Mouse (Mus musculus): ENCODE data around the gene Mkrn2os. TPM values are rescaled to one million over a fixed set of nuclear protein-coding genes. Genes with fewer than 3 reads are reported as not detected.

Gene Mkrn2os
- total RNA-seq, 1 experiment = 0.22 TPM

GRCm38 (mm10) chr6:115601322-115601714, 8.9 kb upstream of the Mkrn2os start:
- H3K27ac ChIP-seq (ENCODE audit: insufficient read depth, low read depth, low read length, poor library complexity, severe bottlenecking) = no peak overlapping the region
- H3K4me3 ChIP-seq (ENCODE audit: insufficient read depth in 1 of 2, low read depth in 1 of 2, low read length in 2 of 2, poor library complexity in 1 of 2, severe bottlenecking in 1 of 2) = no peak overlapping the region
- in situ Hi-C loops (cut with MboI; ENCODE audit: low sequenced_read_pairs in 2 of 2, unreplicated experiment in 2 of 2) = no loop called here
- H3K4me1 ChIP-seq (ENCODE audit: control insufficient read depth in 2 of 2, insufficient read depth in 2 of 2, low read length in 2 of 2, poor library complexity in 1 of 2) = peaks cover 0 to 4% of the 10 kb centered on the region in 2 experiments; a peak in 1 of 4 replicates
- no peak for TF ChIP-seq CHD2 (IDR thresholded peaks at IDR 0.05; ENCODE audit: low read depth, low read length)
- no peak for TF ChIP-seq ZC3H11A (IDR thresholded peaks at IDR 0.05; ENCODE audit: borderline replicate concordance, low read depth, low read length)
- no peak for TF ChIP-seq ZNF384 (IDR thresholded peaks at IDR 0.05; ENCODE audit: low read depth, low read length)
- no peak for TF ChIP-seq MAFK (IDR thresholded peaks at IDR 0.05; ENCODE audit: insufficient read depth, low read depth, low read length)
- TF ChIP-seq HCFC1 (IDR thresholded peaks at IDR 0.05; ENCODE audit: borderline replicate concordance, insufficient read depth, low read length) = no peak
- peaks cover 2% of the 10 kb centered on the region; the same call in 1 of the 2 replicates for H3K36me3 ChIP-seq (ENCODE audit: control insufficient read depth, insufficient read depth, low read length, poor library complexity, severe bottlenecking)
- no peaks in the 10 kb centered on the region for H3K9me3 ChIP-seq (ENCODE audit: control insufficient read depth, insufficient read depth, low read depth, low read length)
- H3K9ac ChIP-seq (ENCODE audit: insufficient read depth, low read depth, low read length, poor library complexity, severe bottlenecking) = no peak overlapping the region
- peak; percentile 17 for DNase-seq (ENCODE audit: low read depth, low spot score)

- Histone ChIP-seq H3K4me3 (ENCODE audit: insufficient read depth in 1 of 2, low read depth in 1 of 2, low read length in 2 of 2, poor library complexity in 1 of 2, severe bottlenecking in 1 of 2) (no peak overlapping the region), H3K9ac (ENCODE audit: insufficient read depth, low read depth, low read length, poor library complexity, severe bottlenecking) (no peak overlapping the region), H3K27ac (ENCODE audit: insufficient read depth, low read depth, low read length, poor library complexity, severe bottlenecking) (no peak overlapping the region), H3K36me3 (ENCODE audit: control insufficient read depth, insufficient read depth, low read length, poor library complexity, severe bottlenecking) (no peaks in the 10 kb centered on the region), H3K9me3 (ENCODE audit: control insufficient read depth, insufficient read depth, low read depth, low read length) (no peaks in the 10 kb centered on the region), H3K4me1 (ENCODE audit: control insufficient read depth in 2 of 2, insufficient read depth in 2 of 2, low read length in 2 of 2, poor library complexity in 1 of 2) (no peaks in the 10 kb centered on the region)
- DNase-seq (ENCODE audit: low read depth, low spot score) = no peak
- in situ Hi-C loops (cut with MboI; ENCODE audit: low sequenced_read_pairs in 2 of 2, unreplicated experiment in 2 of 2) = no loop called here
- no peak for TF ChIP-seq HCFC1 (IDR thresholded peaks at IDR 0.05; ENCODE audit: borderline replicate concordance, insufficient read depth, low read length)
- TF ChIP-seq ZNF384 (IDR thresholded peaks at IDR 0.05; ENCODE audit: low read depth, low read length) = no peak
- no peak for TF ChIP-seq ZC3H11A (IDR thresholded peaks at IDR 0.05; ENCODE audit: borderline replicate concordance, low read depth, low read length)
- no peak for TF ChIP-seq MAFK (IDR thresholded peaks at IDR 0.05; ENCODE audit: insufficient read depth, low read depth, low read length)
- TF ChIP-seq CHD2 (IDR thresholded peaks at IDR 0.05; ENCODE audit: low read depth, low read length) = no peak
Measured at GRCm38 (mm10) chr6:115595667-115596066, 3.3 kb upstream of the Mkrn2os start.

GRCm38 (mm10) chr6:115594463-115594862, 2.1 kb upstream of the Mkrn2os start:
- H3K27ac ChIP-seq (ENCODE audit: insufficient read depth, low read depth, low read length, poor library complexity, severe bottlenecking) = no peak overlapping the region
- no peak overlapping the region for H3K4me3 ChIP-seq (ENCODE audit: insufficient read depth in 1 of 2, low read depth in 1 of 2, low read length in 2 of 2, poor library complexity in 1 of 2, severe bottlenecking in 1 of 2)
- TF ChIP-seq ZNF384 (IDR thresholded peaks at IDR 0.05; ENCODE audit: low read depth, low read length) (no peak), ZC3H11A (IDR thresholded peaks at IDR 0.05; ENCODE audit: borderline replicate concordance, low read depth, low read length) (no peak), HCFC1 (IDR thresholded peaks at IDR 0.05; ENCODE audit: borderline replicate concordance, insufficient read depth, low read length) (no peak), MAFK (IDR thresholded peaks at IDR 0.05; ENCODE audit: insufficient read depth, low read depth, low read length) (no peak), CHD2 (IDR thresholded peaks at IDR 0.05; ENCODE audit: low read depth, low read length) (no peak)
- DNase-seq (ENCODE audit: low read depth, low spot score) = no peak
- H3K9ac ChIP-seq (ENCODE audit: insufficient read depth, low read depth, low read length, poor library complexity, severe bottlenecking) = no peak overlapping the region
- no peaks in the 10 kb centered on the region for H3K36me3 ChIP-seq (ENCODE audit: control insufficient read depth, insufficient read depth, low read length, poor library complexity, severe bottlenecking)
- H3K4me1 ChIP-seq (ENCODE audit: control insufficient read depth in 2 of 2, insufficient read depth in 2 of 2, low read length in 2 of 2, poor library complexity in 1 of 2) = no peaks in the 10 kb centered on the region
- no peaks in the 10 kb centered on the region for H3K9me3 ChIP-seq (ENCODE audit: control insufficient read depth, insufficient read depth, low read depth, low read length)
- in situ Hi-C loops (cut with MboI; ENCODE audit: low sequenced_read_pairs in 2 of 2, unreplicated experiment in 2 of 2) = no loop called here

- no peak overlapping the region for H3K4me3 ChIP-seq (ENCODE audit: insufficient read depth in 1 of 2, low read depth in 1 of 2, low read length in 2 of 2, poor library complexity in 1 of 2, severe bottlenecking in 1 of 2)
- no peak for DNase-seq (ENCODE audit: low read depth, low spot score)
- in situ Hi-C loops (cut with MboI; ENCODE audit: low sequenced_read_pairs in 2 of 2, unreplicated experiment in 2 of 2) = no loop called here
- TF ChIP-seq ZC3H11A (IDR thresholded peaks at IDR 0.05; ENCODE audit: borderline replicate concordance, low read depth, low read length) (no peak), ZNF384 (IDR thresholded peaks at IDR 0.05; ENCODE audit: low read depth, low read length) (no peak)
- H3K27ac ChIP-seq (ENCODE audit: insufficient read depth, low read depth, low read length, poor library complexity, severe bottlenecking) = no peak overlapping the region
- no peaks in the 10 kb centered on the region for H3K36me3 ChIP-seq (ENCODE audit: control insufficient read depth, insufficient read depth, low read length, poor library complexity, severe bottlenecking)
- H3K9me3 ChIP-seq (ENCODE audit: control insufficient read depth, insufficient read depth, low read depth, low read length) = no peaks in the 10 kb centered on the region
- no peak overlapping the region for H3K9ac ChIP-seq (ENCODE audit: insufficient read depth, low read depth, low read length, poor library complexity, severe bottlenecking)
- no peaks in the 10 kb centered on the region for H3K4me1 ChIP-seq (ENCODE audit: control insufficient read depth in 2 of 2, insufficient read depth in 2 of 2, low read length in 2 of 2, poor library complexity in 1 of 2)
Measured at GRCm38 (mm10) chr6:115593252-115593651, 876 bp upstream of the Mkrn2os start.

GRCm38 (mm10) chr6:115591692-115592359, 550 bp downstream of the Mkrn2os start:
- Histone ChIP-seq H3K4me3 (ENCODE audit: insufficient read depth in 1 of 2, low read depth in 1 of 2, low read length in 2 of 2, poor library complexity in 1 of 2, severe bottlenecking in 1 of 2) (no peak overlapping the region), H3K9me3 (ENCODE audit: control insufficient read depth, insufficient read depth, low read depth, low read length) (no peaks in the 10 kb centered on the region), H3K9ac (ENCODE audit: insufficient read depth, low read depth, low read length, poor library complexity, severe bottlenecking) (no peak overlapping the region), H3K27ac (ENCODE audit: insufficient read depth, low read depth, low read length, poor library complexity, severe bottlenecking) (no peak overlapping the region), H3K36me3 (ENCODE audit: control insufficient read depth, insufficient read depth, low read length, poor library complexity, severe bottlenecking) (no peaks in the 10 kb centered on the region), H3K4me1 (ENCODE audit: control insufficient read depth in 2 of 2, insufficient read depth in 2 of 2, low read length in 2 of 2, poor library complexity in 1 of 2) (no peaks in the 10 kb centered on the region)
- in situ Hi-C loops (cut with MboI; ENCODE audit: low sequenced_read_pairs in 2 of 2, unreplicated experiment in 2 of 2) = no loop called here
- DNase-seq (ENCODE audit: low read depth, low spot score) = no peak
- no peak for TF ChIP-seq HCFC1 (IDR thresholded peaks at IDR 0.05; ENCODE audit: borderline replicate concordance, insufficient read depth, low read length)
- TF ChIP-seq ZNF384 (IDR thresholded peaks at IDR 0.05; ENCODE audit: low read depth, low read length) = no peak
- TF ChIP-seq CHD2 (IDR thresholded peaks at IDR 0.05; ENCODE audit: low read depth, low read length) = no peak
- no peak for TF ChIP-seq MAFK (IDR thresholded peaks at IDR 0.05; ENCODE audit: insufficient read depth, low read depth, low read length)
- no peak for TF ChIP-seq ZC3H11A (IDR thresholded peaks at IDR 0.05; ENCODE audit: borderline replicate concordance, low read depth, low read length)
